Mouse (Mus musculus): ENCODE measurements around the gene Fzr1.
A peak's percentile ranks its signal among the peaks of the same experiment; 100 is the strongest.

Fzr1 gene

DNA sequence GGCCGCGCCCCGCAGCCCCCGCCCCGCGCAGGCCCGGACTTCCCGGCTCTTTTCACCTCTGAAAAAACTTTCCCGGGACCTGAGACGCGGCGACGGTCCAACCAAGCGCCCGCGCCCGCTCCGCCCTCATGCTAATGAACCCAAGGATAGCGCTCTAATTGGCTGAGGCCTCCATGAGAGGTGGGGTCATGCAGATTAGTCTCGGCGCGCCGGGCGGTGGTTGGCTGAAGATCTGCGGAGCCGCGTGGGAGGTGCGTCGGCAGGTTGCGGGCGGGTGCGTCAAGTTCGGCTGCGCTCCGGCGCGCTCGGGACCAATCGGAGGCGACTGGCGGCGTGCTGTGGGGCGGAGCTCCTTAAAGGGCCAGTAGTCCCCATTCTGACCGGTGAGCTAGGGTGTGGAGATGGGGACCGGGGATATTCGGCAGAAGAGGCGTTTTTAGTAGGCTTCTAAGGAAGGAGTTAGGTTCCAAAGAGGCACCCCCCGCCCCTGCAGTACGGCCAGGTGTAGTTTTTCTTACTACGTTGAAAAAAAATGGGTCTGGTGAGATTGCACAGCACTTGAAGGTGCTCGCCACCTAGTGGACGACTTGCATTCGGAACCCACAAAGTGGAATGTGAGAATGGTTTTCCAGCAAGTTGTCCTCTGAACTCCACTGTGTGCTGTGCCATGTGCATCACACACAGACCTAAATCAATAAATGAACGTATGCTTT lies 27.8 kb downstream of the Fzr1 start, which contains the start of gene Hmg20b:
Hmg20b (minus strand) TSS at position 130 of the 713 bp plus-strand sequence.
- DNase-seq, result peak; percentile 100

DNA sequence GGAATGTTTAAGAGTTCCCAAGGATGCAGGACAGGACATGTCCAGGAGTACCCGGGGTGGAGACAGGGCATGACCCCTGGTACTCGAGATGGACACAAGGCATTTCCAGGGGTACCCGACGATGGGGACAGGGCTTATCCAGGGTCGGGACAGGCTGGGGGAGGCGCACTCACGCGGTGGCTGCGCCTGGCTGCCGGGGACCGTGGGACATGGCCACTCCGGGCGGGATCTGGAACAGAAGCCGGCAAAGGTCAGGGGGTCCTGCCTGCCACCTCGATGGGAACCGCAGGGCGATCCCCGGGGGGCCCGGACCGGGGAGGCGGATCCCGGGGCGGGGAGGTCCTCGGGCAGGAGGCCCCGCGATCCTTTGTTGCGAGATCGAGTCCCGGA lies 28.4 kb downstream of the Fzr1 start:
- DNase-seq, result no peak

DNA sequence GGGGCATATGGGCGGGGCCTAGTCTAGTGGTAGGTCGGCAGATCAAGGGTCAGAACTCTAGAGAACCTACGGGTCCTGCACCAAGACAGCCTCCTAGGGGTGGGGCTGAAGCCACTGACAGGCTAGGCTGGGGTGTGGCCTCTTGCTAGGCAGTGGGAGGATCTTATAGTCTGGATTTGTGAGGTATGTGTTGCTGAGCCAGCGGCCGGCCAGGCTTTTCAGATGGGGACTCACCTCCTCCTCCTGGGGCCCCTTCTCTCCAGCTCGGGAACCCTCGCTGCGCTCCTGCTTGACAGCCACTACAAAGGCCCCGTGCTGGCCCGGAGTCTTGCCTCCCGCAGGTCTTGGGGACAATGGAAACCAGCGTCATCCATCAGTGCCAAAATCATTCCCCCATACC lies 29.2 kb downstream of the Fzr1 start:
- DNase-seq, result peak; percentile 97

DNA sequence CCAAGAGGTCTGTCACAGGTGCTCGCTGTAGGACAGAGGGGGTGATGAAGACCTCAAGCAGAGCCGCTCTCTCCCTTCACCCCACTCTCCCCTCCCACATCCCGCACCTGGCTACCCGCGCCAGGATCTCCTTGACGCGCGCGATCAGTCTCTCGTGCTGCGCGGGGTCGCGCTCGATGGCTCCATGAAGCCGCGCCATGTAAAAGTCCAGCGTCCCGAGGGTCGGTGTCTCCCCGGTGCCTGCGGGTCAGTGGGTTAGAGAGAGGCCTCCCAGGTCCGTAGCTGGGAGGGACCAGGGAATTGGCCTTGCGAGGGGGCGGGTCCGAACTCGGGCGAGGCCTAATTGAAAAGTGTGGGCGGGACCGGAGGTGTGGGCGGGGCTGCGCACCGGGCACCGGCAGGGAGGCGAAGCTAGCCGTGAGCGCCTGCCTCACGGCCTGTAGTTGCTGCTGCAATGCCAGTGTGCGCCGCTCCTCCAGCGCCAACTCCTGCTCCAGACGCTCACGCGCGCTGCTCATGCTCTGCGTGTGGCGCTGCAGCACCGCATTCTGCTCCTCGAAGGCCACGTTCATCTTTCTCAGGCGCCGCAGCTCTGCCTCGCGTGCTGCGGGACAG lies 31.8 kb downstream of the Fzr1 start:
- peak; percentile 95 for DNase-seq

DNA sequence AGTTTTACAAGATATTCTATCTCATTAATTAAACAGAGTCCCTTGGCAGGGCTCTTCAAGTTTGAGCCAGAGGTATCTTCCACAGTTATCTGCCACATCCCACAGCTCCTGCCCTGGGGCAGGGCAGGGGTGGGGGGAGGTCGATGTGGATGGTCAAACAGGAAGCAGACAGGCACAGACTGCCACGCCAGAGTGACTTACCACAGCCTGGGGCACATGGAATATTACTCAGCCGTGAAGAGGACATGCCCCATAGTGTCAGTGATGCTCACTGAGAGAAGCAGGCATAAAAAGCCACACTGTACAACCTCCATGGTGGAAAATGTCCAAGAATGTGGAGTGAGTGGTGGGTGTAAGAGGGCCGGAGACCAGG lies 33.2 kb downstream of the Fzr1 start:
- no peak for DNase-seq

DNA sequence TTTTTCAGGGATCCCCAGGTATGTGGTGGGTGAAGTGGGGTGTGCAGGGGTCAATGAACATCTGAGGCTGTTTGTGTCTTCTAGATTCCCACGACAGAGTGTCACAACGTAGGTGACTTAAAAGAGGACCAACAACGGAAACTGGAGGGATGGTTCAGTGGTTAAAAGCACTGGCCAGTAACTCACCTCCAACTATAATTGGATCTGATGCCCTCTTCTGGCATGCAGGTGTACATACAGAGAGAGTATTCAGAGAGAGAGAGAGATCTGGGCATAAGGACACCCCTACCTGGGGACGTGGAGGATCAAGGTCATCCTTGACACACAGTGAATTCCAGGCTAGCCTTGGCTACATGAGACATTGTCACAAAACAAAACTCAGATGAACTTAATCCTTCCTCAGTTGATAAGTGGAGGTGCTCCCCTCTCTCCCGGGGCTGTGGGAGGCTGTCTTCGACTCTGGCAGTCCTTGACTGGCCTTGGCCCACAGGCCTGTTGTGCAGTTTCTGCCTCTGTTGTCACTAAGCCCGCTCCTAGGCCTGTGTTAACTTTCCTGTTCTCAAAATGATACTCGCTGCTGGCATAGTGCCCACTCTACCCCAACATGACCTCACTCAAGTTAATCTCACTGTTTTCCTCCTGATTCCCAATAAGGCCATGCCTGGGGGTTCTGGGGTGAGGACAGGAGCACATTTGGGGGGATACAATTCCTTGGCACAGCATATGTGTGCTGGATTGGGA lies 33.7 kb downstream of the Fzr1 start:
- no peak for DNase-seq

DNA sequence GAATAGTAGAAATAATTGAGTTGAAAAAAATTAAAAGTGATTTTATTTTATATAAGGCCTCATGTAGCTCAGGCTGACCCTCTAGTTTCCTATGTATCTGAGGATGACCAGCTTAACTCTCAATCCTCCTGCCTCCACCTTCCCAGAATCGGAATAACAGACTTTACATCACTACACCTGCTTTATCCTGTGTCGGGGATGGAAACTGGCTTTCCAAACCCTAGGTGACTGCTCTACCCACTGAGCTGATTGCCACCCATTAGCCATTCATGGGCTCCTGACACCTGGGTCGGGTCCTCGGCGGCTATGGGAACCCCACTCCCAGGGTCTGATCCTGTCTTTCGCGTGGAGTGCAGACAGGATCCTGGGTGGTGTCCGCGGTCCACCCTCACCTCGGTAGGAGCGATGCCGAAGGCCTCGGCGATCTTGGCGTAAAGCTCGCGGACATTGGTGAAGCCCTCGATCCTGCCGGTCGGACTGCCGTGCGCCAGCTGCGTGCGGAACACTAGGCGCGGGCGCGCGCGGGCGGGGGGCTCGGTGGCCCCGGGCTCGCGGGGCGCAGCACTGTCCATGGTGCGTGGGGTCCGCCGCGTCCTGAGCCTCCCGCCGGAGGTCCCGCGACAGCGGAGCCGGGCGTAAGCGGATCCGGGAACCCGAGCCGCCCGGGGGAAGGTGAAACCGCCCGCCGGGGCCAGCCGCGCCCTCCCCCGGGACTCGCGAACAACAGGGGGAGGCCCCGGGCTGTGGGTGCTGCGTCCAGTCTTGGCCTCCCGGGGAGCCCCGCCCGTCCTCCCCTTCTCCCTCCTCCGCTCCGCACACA lies 35.4 kb downstream of the Fzr1 start, which contains the start of gene Gipc3:
Gipc3 (minus strand) TSS at position 581 of the 820 bp plus-strand sequence.
- DNase-seq, result peak; percentile 95

DNA sequence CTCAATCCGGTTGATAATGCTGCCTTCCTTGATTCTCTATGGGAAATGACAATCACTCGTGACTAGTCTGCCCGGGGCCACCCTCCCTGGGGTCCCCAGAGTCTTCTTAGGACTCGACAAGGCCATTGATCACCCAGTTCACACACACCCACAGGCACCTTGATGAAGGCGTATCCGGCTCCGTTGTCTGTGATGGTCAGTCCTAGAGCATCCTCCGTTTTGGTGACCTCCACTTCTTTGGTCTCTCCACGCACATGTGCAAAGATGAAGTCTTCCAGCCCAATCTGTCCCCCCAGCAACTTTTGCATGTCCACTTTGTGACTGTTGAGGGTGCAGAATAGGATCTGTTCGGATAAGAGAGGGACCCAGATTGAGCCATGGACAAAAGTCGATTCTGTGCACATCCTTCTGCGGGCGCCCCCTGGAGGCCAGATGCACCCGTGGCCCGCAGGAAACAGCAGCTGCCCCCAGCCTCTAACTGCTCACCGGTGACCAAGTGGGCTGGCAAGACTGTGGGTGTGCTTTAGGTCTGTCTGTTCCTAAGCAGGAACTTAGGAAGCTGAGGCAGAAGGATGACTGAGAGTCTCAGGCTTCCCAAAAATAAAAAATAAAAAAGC lies 36.9 kb downstream of the Fzr1 start:
- DNase-seq, result peak; percentile 95

DNA sequence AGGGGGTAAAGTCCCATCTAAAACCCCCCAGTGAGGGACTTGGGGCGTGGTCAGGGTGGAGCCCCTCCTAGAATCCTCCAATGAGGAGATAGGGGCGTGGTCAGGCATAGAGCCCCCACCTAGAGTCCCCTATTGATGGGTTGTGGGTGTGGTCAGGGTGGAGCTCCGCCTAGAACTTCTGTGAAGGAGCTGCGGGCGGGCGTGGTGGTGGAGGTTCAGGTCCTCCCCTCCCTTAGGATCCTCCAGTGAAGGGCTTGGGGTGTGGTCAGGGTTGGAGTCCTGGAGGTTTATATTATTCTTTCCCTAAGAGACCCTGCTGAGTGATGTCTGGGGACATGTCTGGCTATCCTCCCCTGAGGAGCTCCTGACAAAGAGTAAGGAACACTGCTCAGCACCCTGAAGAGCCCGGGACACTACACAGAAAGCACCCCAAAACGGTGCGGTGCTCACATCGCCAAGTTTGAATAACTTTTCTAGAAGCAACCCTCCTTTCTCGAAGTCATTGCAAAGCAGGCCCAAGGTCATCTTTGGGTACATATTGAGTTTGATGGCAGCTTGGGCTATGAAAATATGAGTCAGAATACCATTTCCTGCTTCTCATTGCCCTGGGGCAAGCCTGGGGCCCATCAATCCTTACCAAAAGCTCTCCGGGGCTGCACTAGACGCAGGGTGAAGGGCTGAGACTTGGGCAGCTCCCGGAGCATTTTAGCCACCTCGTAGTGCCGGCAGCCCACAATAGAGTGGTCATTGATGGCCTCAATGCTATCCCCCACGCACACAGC lies 37.6 kb downstream of the Fzr1 start:
- peak; percentile 92 for DNase-seq

DNA sequence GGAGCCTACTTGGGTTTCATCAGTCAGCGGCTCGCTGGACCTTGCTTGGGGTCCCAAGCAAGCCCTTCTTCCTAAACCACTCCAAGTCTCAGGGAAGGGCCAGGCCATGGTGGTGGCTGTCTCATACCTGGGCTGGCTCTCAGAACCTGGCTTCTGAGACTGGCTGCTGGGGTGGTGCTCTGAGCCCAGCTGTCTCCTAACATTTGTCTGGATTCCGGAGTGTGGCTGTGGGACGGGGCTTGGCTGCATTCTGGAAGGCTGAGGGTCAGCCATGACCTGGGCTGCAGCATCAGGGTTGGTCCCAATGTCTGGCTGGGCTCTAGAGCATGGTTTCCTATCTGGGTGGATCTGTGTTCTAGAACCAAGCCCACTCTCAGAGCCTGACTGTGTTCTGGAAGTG lies 41.8 kb downstream of the Fzr1 start:
- DNase-seq, result no peak

DNA sequence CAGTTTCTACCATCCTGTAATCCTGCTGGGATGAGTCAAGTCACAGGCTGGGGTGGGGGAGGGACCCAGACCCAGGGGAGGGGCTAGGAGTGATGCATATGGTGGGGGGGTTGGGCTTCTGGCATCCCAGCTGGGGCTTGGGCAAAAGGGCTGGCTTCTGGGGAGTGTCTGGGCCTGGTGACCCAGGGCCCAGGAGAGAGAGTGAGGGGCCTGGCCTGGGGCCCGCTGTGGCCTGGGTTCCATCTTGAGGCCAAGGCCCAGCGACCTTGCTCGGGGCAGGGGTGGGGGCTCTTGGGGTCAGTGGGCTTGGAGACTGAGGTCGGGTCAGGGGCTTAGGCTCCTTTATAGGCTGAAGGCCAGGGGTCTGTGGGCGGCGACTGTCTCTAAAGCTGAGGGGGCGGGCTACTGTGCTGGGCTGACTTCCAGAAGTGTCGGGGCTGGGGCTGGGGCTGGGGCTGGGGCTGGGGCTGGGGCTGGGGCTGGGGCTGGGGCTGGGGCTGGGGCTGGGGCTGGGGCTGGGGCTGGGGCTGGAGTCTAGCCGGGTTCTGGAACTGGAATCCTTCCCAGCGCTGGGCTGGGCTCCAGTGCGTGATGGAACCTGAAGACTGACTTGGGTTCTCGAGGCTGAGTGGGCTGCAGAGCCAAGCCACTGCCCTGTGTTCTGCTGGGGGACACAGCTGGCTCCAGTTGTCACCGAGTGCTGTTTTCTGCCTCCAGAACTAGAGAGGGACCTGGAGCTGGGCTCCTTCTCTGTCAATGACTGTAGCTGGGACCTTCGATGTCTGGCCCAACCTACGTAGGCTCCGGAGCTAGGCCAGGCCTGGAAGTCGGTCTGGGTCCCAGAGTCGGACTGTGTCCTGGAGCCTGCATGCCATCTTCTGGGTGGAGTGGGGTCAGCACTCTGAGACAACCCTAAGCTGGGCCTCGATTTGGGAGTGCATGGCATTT lies 42.6 kb downstream of the Fzr1 start:
- DNase-seq, result no peak

DNA sequence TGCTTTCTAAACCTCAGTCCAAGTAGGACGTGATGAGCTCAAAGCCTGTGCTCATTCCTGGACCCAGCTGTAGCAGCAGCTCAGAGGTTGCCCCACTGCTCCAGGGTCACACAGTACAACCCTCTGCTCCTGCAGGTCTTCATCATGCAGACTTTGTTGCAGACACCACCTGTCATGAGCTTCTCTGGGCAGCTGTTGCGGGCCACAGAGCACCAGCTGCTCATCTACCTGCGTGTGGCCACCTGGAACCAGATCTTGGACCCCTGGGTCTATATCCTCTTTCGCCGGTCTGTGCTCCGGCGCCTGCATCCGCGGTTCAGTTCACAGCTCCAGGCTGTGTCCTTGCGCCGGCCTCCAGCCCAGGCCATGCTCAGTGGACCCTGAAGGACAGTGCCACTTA lies 44.0 kb downstream of the Fzr1 start:
- peak; percentile 91 for DNase-seq

DNA sequence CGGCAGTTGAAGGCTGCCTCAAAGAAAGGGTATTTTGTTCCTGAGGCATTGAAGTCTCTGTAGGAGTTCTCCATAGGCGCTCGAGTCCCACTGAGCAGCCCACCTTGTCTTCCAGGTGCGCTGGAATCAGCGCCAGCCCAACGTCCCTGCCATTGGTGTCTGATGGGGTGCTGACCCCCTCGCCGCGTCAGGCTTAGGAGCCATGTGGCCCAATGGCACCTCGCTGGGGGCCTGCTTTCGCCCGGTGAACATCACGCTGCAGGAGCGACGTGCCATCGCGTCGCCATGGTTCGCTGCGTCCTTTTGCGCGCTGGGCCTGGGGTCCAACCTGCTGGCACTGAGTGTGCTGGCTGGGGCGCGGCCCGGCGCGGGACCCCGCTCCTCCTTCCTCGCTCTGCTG lies 46.0 kb downstream of the Fzr1 start:
- peak; percentile 90 for DNase-seq

DNA sequence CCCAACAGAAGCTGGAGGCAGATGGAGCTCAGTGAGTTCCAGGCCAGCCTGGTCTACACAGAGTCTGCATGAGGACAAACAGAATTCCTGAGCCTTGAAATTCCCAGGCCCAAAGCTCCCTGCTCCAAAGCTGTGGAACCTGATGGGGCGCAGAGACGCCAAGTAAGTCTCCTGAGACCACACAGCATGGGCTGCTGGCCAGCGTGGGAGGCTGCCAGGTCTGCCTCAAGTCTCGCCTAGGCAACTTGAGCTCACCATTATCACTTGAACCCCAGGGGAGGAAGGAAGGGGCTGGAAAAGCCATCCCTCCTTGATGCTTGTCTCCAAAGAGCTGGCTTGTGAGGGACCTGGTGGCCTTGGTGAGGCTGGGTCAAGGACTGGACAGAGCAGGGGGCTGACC lies 48.3 kb downstream of the Fzr1 start:
- peak; percentile 98 for DNase-seq

DNA sequence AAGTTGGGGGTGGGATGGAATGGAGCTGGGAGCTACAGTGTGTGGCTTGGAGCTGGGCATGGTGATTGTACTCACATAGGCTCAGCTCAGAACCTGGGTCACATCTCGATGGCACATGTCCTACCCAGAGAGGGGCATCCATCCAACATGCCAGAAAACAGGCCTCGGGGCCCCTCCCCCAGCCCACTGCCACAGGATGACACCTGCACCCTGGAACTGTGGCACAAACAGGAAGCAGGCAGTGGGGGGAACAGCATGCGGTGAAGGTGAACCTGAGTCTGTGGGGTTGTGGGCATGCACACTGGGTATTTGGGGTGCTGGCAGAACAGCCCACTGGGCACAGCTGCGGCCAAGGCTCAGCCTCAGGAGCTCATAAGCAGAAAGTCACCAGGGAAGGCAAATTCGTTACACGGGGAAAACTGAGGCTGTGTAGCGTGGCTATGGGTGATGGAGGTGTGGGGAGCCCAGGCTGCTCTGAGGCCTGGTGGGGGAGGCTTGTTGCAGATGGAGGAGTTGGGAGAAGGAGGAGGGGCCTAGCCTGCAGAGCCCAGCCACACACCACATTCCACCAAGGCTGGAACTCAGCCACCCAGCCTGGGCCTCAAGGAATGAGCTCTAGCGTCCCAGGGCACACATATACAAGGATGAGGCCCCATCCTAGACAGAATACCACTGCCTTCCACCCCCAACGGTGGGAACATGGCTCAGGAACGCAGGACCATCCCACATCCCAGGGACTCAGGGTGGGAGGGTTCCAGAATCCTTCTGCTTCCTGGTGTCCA lies 48.9 kb downstream of the Fzr1 start:
- DNase-seq, result peak; percentile 96

DNA sequence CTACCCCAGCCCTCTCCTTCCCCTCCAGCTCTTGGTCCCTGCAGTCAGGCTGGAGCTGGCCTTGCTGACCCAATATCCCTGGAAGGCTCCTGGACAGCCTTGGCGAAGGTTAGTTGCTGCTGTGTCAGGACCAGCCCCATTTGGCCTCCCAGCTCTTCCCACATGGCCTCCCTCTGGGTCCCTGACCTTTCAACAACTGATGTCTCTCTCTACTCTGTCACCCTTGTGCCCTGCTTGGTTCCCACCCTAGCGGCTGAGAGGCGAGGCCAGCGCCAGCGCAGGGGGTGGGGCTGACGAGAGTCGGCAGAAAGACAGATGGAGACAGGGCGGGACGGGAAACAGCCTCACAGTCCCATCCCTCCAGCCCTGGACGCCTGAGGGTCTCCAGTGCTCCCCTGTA lies 49.9 kb downstream of the Fzr1 start, which contains the start of gene Tbxa2r:
Tbxa2r (plus strand) TSS at position 346 of the 400 bp plus-strand sequence.
- peak; percentile 99 for DNase-seq

DNA sequence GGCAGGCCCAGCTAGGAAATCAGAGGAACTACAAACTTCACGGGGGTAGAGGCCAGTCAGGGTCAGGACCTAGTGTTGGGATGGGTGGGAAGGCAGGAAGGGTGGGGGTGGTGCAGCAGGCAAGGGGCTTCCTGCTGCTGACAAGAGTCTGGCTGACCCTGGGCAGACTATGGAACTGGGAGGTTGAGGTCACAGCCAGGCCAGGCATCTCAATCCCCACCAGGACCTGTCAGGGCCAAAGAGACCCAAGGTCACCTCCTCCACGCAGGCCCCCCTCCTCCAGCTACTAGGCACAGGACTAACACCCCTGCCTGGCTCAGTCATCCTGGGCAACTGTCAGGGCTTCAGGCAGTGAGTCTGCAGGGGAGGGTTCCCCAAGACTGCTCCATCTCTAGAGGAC lies 50.4 kb downstream of the Fzr1 start:
- peak; percentile 97 for DNase-seq

DNA sequence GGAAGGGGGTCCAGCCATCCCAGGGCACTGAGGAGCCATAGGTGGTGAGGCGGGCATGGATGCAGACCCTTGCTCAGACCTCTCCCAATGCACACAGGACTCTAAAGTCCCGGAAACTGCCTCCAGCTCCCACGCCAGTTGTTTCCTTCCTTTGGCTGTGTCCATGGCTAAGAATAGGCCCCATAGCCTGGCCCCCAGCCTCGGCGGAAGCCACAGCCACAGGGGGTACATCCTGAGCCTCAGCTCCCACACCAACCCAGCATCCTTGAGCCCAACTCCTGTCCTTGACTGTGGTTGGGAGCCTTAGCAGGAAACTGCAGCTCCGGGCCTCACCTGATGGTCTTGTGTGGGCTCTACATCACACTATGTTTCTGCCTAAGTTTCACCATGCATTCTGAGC lies 51.5 kb downstream of the Fzr1 start:
- DNase-seq, result peak; percentile 99

DNA sequence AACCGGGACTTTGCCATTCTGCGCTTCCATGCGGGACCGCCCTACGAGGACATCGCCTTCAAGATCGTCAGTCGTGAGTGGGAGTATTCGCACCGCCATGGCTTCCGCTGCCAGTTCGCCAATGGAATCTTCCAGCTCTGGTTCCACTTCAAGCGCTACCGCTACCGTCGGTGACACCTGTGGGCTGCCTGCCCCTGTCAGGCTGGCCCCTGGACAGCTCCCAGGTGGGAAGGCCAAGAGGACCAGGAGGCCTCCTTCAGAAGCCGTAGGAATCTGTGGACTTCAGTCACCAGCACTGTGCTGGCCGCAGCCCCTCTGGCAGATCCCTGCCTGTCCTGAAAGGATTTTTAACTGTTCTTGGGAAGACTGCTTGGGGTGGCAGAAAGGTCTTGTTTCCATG lies 52.5 kb downstream of the Fzr1 start:
- DNase-seq, result peak; percentile 92

DNA sequence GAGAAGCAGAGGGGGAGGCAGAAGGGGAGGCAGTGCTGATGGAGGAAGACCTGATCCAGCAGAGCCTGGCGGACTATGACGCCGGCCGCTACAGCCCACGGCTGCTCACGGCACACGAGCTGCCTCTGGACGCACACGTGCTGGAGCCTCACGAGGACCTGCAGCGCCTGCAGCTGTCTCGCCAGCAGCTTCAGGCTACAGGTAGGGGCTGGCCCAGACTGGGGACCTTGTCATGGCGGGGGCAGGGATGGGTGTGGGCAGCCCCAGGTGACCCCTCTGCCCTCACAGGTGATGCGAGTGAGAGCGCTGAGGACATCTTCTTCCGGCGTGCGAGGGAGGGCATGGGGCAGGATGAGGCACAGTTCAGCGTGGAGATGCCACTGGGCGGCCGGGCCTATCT lies 53.1 kb downstream of the Fzr1 start:
- DNase-seq, result peak; percentile 94

Measured in heart, adult 11 months (tissue).